Mouse (Mus musculus) CD4-positive, CD25-positive, alpha-beta regulatory T cell, adult 4 months (primary cell): ENCODE results near the gene C330021F23Rik. TPM values are rescaled to one million over a fixed set of nuclear protein-coding genes. Genes with fewer than 3 reads are reported as not detected.

Source experiments
- ATAC-seq: one replicate; pipeline ENCODE4 v1.8.0; 2017
- polyA plus RNA-seq, 2 experiments: library from polyadenylated mRNA; unstranded; fragments of 100-300 nt; shearing (Covaris generic); gene quantifications; one replicate each; pipeline ENCODE4 v1.2.1; 2017

C330021F23Rik gene
- polyA plus RNA-seq, 2 experiments from 2014 or later: 1.4 TPM; not detected in 1

- peak; percentile 39 for ATAC-seq
These were observed 19.8 kb downstream of the C330021F23Rik start for GRCm38 (mm10) chr8:3587391-3588257.

- ATAC-seq: no peak
These were observed 20.5 kb downstream of the C330021F23Rik start for GRCm38 (mm10) chr8:3588258-3588633.

GRCm38 (mm10) chr8:3593470-3593869 is 25.7 kb downstream of the C330021F23Rik start:
- no peak for ATAC-seq

- no peak for ATAC-seq
These were observed 26.7 kb downstream of the C330021F23Rik start for GRCm38 (mm10) chr8:3594466-3594865.

- no peak for ATAC-seq
These were observed 30.3 kb downstream of the C330021F23Rik start for GRCm38 (mm10) chr8:3598054-3598453.

- no peak for ATAC-seq
These were observed 31.4 kb downstream of the C330021F23Rik start for GRCm38 (mm10) chr8:3599219-3599618.

- ATAC-seq: no peak
These were observed 32.6 kb downstream of the C330021F23Rik start for GRCm38 (mm10) chr8:3600401-3600800.

GRCm38 (mm10) chr8:3603439-3603838 is 35.6 kb downstream of the C330021F23Rik start:
- ATAC-seq: no peak

GRCm38 (mm10) chr8:3606593-3606992 is 38.8 kb downstream of the C330021F23Rik start:
- no peak for ATAC-seq

GRCm38 (mm10) chr8:3607822-3608221 is 40.0 kb downstream of the C330021F23Rik start:
- ATAC-seq: no peak

- ATAC-seq: no peak
These were observed 41.4 kb downstream of the C330021F23Rik start for GRCm38 (mm10) chr8:3609046-3609815.

GRCm38 (mm10) chr8:3609816-3610150 is 42.0 kb downstream of the C330021F23Rik start:
- ATAC-seq: no peak

GRCm38 (mm10) chr8:3621199-3621970 is 53.6 kb downstream of the C330021F23Rik start, which contains the start of the genes Xab2 and Pet100:
Gene Xab2 (minus strand): TSS chr8:3621316.
Gene Pet100 (plus strand): TSS chr8:3621548.
- peak; percentile 95 for ATAC-seq

GRCm38 (mm10) chr8:3622119-3622518 is 54.3 kb downstream of the C330021F23Rik start:
- no peak for ATAC-seq

GRCm38 (mm10) chr8:3625445-3625844 is 57.7 kb downstream of the C330021F23Rik start, which contains the start of gene Pcp2:
Gene Pcp2 (minus strand): TSS chr8:3625545.
- ATAC-seq: no peak

- ATAC-seq: no peak
These were observed 59.2 kb downstream of the C330021F23Rik start for GRCm38 (mm10) chr8:3626971-3627370.

- peak; percentile 24 for ATAC-seq
These were observed 60.2 kb downstream of the C330021F23Rik start for GRCm38 (mm10) chr8:3628014-3628413.

- ATAC-seq: peak; percentile 98
These were observed 63.1 kb downstream of the C330021F23Rik start, which contains the start of gene Stxbp2 for GRCm38 (mm10) chr8:3630647-3631477. Gene Stxbp2 (plus strand): TSS chr8:3630955.

GRCm38 (mm10) chr8:3631478-3631875 is 63.7 kb downstream of the C330021F23Rik start:
- ATAC-seq: no peak
